Mouse (Mus musculus) CH12.LX (cell line): ENCODE results near the gene AY074887.

Experiments used
- CTCF ChIP-seq, 2 experiments: IDR thresholded peaks in 1 of 2; conservative IDR thresholded peaks in 1 of 2; 2 replicates each; pipeline ENCODE4 v1.5.1; 2011 to 2012; ENCODE audit warnings: low read depth in 2 of 2, low read length in 2 of 2, improper control_type of control experiment in 1 of 2, inconsistent platforms in 1 of 2, mild to moderate bottlenecking in 1 of 2, moderate library complexity in 1 of 2
- ELF1 ChIP-seq: IDR thresholded peaks from 2 replicates; pipeline ENCODE4 v1.6.1; 2014; ENCODE audit warnings: low read depth, mild to moderate bottlenecking, inconsistent platforms, low read length, improper control_type of control experiment
- ETS1 ChIP-seq: conservative IDR thresholded peaks from 2 replicates; pipeline ENCODE4 v1.6.1; 2012; ENCODE audit warnings: low read depth, mild to moderate bottlenecking, inconsistent platforms, low read length, improper control_type of control experiment, moderate library complexity
- MAFK ChIP-seq: IDR thresholded peaks from 2 replicates; pipeline ENCODE4 v1.6.1; 2011; ENCODE audit warnings: low read length, improper control_type of control experiment; ENCODE audit not compliant: insufficient replicate concordance
- NRF1 ChIP-seq: IDR thresholded peaks from 2 replicates; pipeline ENCODE4 v1.6.1; 2014; ENCODE audit warnings: low read depth, mild to moderate bottlenecking, inconsistent platforms, low read length, improper control_type of control experiment, moderate library complexity
- POLR2A ChIP-seq: IDR thresholded peaks from 2 replicates; pipeline ENCODE4 v1.6.1; 2011; ENCODE audit warnings: low read depth, mild to moderate bottlenecking, improper control_type of control experiment, low read length
- RCOR1 ChIP-seq: conservative IDR thresholded peaks from 2 replicates; pipeline ENCODE4 v1.6.1; 2012; ENCODE audit warnings: low read depth, mild to moderate bottlenecking, inconsistent platforms, low read length, improper control_type of control experiment
- SIN3A ChIP-seq: IDR thresholded peaks from 2 replicates; pipeline ENCODE4 v1.6.1; 2012; ENCODE audit warnings: low read length, improper control_type of control experiment, inconsistent platforms
- ZNF384 ChIP-seq: IDR thresholded peaks from 2 replicates; pipeline ENCODE4 v1.6.1; 2012; ENCODE audit warnings: low read depth, low read length, improper control_type of control experiment, inconsistent platforms

DNA sequence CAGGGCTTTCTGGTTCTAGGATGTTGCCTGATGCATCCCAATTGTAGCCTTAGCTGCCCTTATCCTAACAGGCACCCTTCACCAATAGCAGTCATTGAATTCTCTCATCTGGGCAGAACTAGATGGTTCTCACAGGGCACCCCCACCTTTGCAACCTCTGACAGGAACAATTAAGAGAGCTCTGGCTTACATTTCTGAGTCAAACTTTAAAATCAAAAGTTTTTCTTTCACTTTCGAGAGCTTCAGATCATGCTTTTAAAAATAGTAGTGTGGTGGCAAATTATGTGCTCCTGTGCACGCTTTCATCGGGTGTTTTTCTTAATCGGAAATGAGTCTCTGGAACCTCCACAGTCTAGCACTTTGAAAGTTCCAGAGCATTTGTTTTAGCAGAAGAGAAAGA, 10.3 kb upstream of the AY074887 start:
- TF ChIP-seq POLR2A (no peak), MAFK (no peak), SIN3A (no peak), ELF1 (no peak), NRF1 (no peak), ZNF384 (no peak), ETS1 (no peak), CTCF (conservative IDR thresholded peaks at IDR 0.05 in 1 of 2, IDR thresholded peaks at IDR 0.05 in 1 of 2; ENCODE audit: low read depth in 2 of 2, low read length in 2 of 2) (no peak), RCOR1 (no peak)
